Mouse (Mus musculus) MEL (cell line): ENCODE data around the gene T2. TPM values are rescaled to one million over a fixed set of nuclear protein-coding genes. Genes with fewer than 3 reads are reported as not detected.

Experiments
- DNase-seq: peaks from one replicate; pipeline ENCODE4 v3.0.0; 2011; ENCODE audit warnings: low read depth, low spot score
- H3K27ac ChIP-seq: 2 replicates; pipeline ENCODE4 v1.5.1; 2012; ENCODE audit warnings: low read depth, mild to moderate bottlenecking, control low read depth, low read length, moderate library complexity; ENCODE audit not compliant: control insufficient read depth
- H3K27me3 ChIP-seq, 2 experiments: fragments of 150-350 bp in 1 of 2; sonication (generic) in 1 of 2; 2 replicates each; pipeline ENCODE4 v1.6.1; 2012; ENCODE audit warnings: low read length in 2 of 2, mild to moderate bottlenecking in 2 of 2, improper control_type of control experiment in 1 of 2, moderate library complexity in 1 of 2; ENCODE audit not compliant: insufficient read depth in 2 of 2, control insufficient read depth in 1 of 2
- H3K36me3 ChIP-seq, 2 experiments: 2 replicates each; pipeline ENCODE4 v1.6.1; 2012 to 2014; ENCODE audit warnings: low read length in 2 of 2, improper control_type of control experiment in 1 of 2, inconsistent platforms in 1 of 2, mild to moderate bottlenecking in 1 of 2; ENCODE audit not compliant: insufficient read depth in 2 of 2, control insufficient read depth in 1 of 2
- H3K4me1 ChIP-seq, 2 experiments: fragments of 150-350 bp in 1 of 2; sonication (generic) in 1 of 2; 2 replicates each; pipeline ENCODE4 v1.6.1; 2012; ENCODE audit warnings: low read length in 2 of 2, improper control_type of control experiment in 1 of 2, mild to moderate bottlenecking in 1 of 2; ENCODE audit not compliant: insufficient read depth in 2 of 2, control insufficient read depth in 1 of 2
- H3K4me3 ChIP-seq, 2 experiments: fragments of 150-350 bp in 1 of 2; sonication (generic) in 1 of 2; 2 replicates each; pipeline ENCODE4 v1.5.1; 2012; ENCODE audit warnings: low read depth in 2 of 2, low read length in 2 of 2, mild to moderate bottlenecking in 2 of 2, moderate library complexity in 2 of 2, control low read depth in 1 of 2, improper control_type of control experiment in 1 of 2; ENCODE audit not compliant: control insufficient read depth in 1 of 2, insufficient read depth in 1 of 2
- H3K79me2 ChIP-seq: 2 replicates; pipeline ENCODE4 v1.6.1; 2012; ENCODE audit warnings: mild to moderate bottlenecking, low read length, moderate library complexity; ENCODE audit not compliant: control insufficient read depth, poor library complexity, insufficient read depth
- H3K9ac ChIP-seq: 2 replicates; pipeline ENCODE4 v1.6.1; 2012; ENCODE audit warnings: low read depth, mild to moderate bottlenecking, control low read depth, low read length, moderate library complexity; ENCODE audit not compliant: control insufficient read depth, poor library complexity, severe bottlenecking
- H3K9me3 ChIP-seq: fragments of 150-350 bp; sonication (generic); replicated peaks from 2 replicates; pipeline ENCODE4 v1.6.1; 2012; ENCODE audit warnings: mild to moderate bottlenecking, low read length, improper control_type of control experiment, moderate library complexity; ENCODE audit not compliant: insufficient read depth
- BHLHE40 ChIP-seq: IDR thresholded peaks from 2 replicates; pipeline ENCODE4 v1.6.1; 2012; ENCODE audit warnings: low read depth, mild to moderate bottlenecking, inconsistent platforms, low read length, improper control_type of control experiment, borderline replicate concordance
- CHD1 ChIP-seq: IDR thresholded peaks from 2 replicates; pipeline ENCODE4 v1.6.1; 2012; ENCODE audit warnings: low read depth, mild to moderate bottlenecking, inconsistent platforms, low read length, improper control_type of control experiment
- CHD2 ChIP-seq: IDR thresholded peaks from 2 replicates; pipeline ENCODE4 v1.6.1; 2011; ENCODE audit warnings: low read length, improper control_type of control experiment
- E2F4 ChIP-seq: IDR thresholded peaks from 2 replicates; pipeline ENCODE4 v1.6.1; 2011; ENCODE audit warnings: low read depth, low read length, improper control_type of control experiment, borderline replicate concordance
- EP300 ChIP-seq, 2 experiments: IDR thresholded peaks; 2 replicates each; pipeline ENCODE4 v1.6.1; 2011; ENCODE audit warnings: improper control_type of control experiment in 2 of 2, low read length in 2 of 2, low read depth in 1 of 2, mild to moderate bottlenecking in 1 of 2
- KAT2A ChIP-seq: conservative IDR thresholded peaks from 2 replicates; pipeline ENCODE4 v1.6.1; 2012; ENCODE audit warnings: low read depth, low read length, improper control_type of control experiment, inconsistent platforms
- MAX ChIP-seq: IDR thresholded peaks from 2 replicates; pipeline ENCODE4 v1.6.1; 2011; ENCODE audit warnings: low read length, improper control_type of control experiment
- MAZ ChIP-seq: IDR thresholded peaks from 2 replicates; pipeline ENCODE4 v1.6.1; 2012; ENCODE audit warnings: low read depth, mild to moderate bottlenecking, inconsistent platforms, low read length, improper control_type of control experiment
- MXI1 ChIP-seq: IDR thresholded peaks from 2 replicates; pipeline ENCODE4 v1.6.1; 2011; ENCODE audit warnings: mild to moderate bottlenecking, low read depth, low read length, improper control_type of control experiment
- MYB ChIP-seq: IDR thresholded peaks from 2 replicates; pipeline ENCODE4 v1.6.1; 2011; ENCODE audit warnings: mild to moderate bottlenecking, low read depth, low read length, improper control_type of control experiment
- RAD21 ChIP-seq: IDR thresholded peaks from 2 replicates; pipeline ENCODE4 v1.6.1; 2011; ENCODE audit warnings: mild to moderate bottlenecking, low read depth, low read length, improper control_type of control experiment
- SIN3A ChIP-seq: IDR thresholded peaks from 2 replicates; pipeline ENCODE4 v1.6.1; 2012; ENCODE audit warnings: low read length, improper control_type of control experiment, inconsistent platforms
- UBTF ChIP-seq: IDR thresholded peaks from 2 replicates; pipeline ENCODE4 v1.6.1; 2012; ENCODE audit warnings: low read depth, mild to moderate bottlenecking, inconsistent platforms, low read length, improper control_type of control experiment, moderate library complexity, borderline replicate concordance; ENCODE audit not compliant: insufficient read depth
- USF1 ChIP-seq: IDR thresholded peaks from 2 replicates; pipeline ENCODE4 v1.6.1; 2014; ENCODE audit warnings: low read depth, mild to moderate bottlenecking, inconsistent platforms, low read length, improper control_type of control experiment, moderate library complexity
- ZKSCAN1 ChIP-seq: IDR thresholded peaks from 2 replicates; pipeline ENCODE4 v1.6.1; 2012; ENCODE audit warnings: low read depth, mild to moderate bottlenecking, inconsistent platforms, low read length, improper control_type of control experiment, moderate library complexity
- ZMIZ1 ChIP-seq: IDR thresholded peaks from 2 replicates; pipeline ENCODE4 v1.6.1; 2012; ENCODE audit warnings: low read depth, mild to moderate bottlenecking, inconsistent platforms, low read length, improper control_type of control experiment, moderate library complexity
- ZNF384 ChIP-seq: IDR thresholded peaks from 2 replicates; pipeline ENCODE4 v1.6.1; 2012; ENCODE audit warnings: low read depth, mild to moderate bottlenecking, inconsistent platforms, low read length, improper control_type of control experiment
- polyA plus RNA-seq, 2 experiments: library from polyadenylated mRNA; stranded (reverse) in 1 of 2; unstranded in 1 of 2; fragments of >175 nt in 1 of 2; fragments of >200 nt in 1 of 2; gene quantifications; 2 replicates each; pipeline versions ENCODE4 v1.2.1 to v1.2.4; 2012; ENCODE audit warnings: low replicate concordance in 2 of 2, low read depth in 1 of 2; ENCODE audit not compliant: insufficient read length in 2 of 2, insufficient read depth in 1 of 2, missing spikeins in 1 of 2
- total RNA-seq: library from RNA; depleted of rRNA; stranded (reverse); fragments of 300-350 nt; gene quantifications from 2 replicates; pipeline ENCODE4 v1.2.3, GENCODE M21; 2012

T2 gene
- total and polyA plus RNA-seq, 3 experiments = 0.15 TPM; not detected in 2

DNA sequence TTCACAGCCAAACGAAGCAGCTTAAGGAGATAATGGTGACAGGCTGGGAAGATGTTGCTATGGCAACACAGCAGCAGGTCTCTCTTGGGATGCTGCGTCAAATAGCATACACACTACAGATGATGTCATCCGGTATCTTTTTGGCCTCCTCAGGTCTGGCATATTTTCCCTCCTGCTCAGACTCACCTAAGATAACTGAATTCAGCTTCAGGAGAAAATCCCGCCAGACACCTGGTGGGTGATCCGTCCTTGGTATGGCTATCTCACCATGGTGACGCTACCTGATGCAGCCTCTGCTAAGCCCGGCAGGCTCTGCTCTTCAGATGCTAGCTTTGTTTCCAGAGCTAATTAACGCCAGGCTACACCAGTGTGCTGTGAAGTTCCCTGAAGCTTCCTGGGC lies 12.8 kb downstream of the T2 start:
- no peaks in the 10 kb centered on the region for H3K9me3 ChIP-seq
- no peak overlapping the region for H3K27ac ChIP-seq
- TF ChIP-seq SIN3A (no peak), RAD21 (no peak), CHD2 (no peak), MYB (no peak), MXI1 (no peak), MAZ (no peak)
- peaks cover 0 to 3% of the 10 kb centered on the region in 2 experiments; a peak in 1 of 4 replicates for H3K4me1 ChIP-seq
- DNase-seq = no peak
- no peak overlapping the region for H3K4me3 ChIP-seq
- H3K36me3 ChIP-seq = no peaks in the 10 kb centered on the region; a peak in 1 of 4 replicates
- peaks cover 0 to 1% of the 10 kb centered on the region in 2 experiments; a peak in 1 of 4 replicates for H3K27me3 ChIP-seq
- H3K79me2 ChIP-seq = no peaks in the 10 kb centered on the region
- H3K9ac ChIP-seq = no peak overlapping the region

DNA sequence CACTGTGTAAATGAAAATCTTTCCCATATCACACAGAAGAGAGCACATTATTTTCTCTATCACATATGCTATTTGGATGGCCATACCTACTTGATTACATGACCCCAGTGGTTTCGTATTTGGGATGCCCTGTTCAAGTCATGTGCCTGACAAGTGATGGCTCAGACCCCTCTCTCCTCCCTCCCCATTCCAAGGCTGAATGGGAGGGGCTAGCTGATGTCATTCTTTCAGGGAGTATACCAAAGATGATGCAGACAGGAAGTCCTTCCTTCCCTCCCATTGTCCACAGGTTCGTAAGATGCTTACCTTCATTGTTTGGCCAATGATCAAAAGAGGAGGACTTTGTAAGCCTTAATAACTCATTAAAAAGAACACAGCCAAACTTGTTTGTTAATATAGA lies 13.4 kb downstream of the T2 start:
- TF ChIP-seq MAZ = no peak
- no peak for TF ChIP-seq ZMIZ1
- no peak for TF ChIP-seq E2F4
- no peak for TF ChIP-seq KAT2A
- TF ChIP-seq EP300 (IDR thresholded peaks at IDR 0.05; ENCODE audit: low read depth in 1 of 2, low read length in 2 of 2) = no peak
- TF ChIP-seq USF1 = no peak
- no peak for TF ChIP-seq BHLHE40
- no peak for TF ChIP-seq MYB
- no peak for TF ChIP-seq MAX
- TF ChIP-seq, all 39 proteins: peak for 0
- Histone ChIP-seq H3K27ac (no peak overlapping the region), H3K4me1 (peaks cover 0 to 3% of the 10 kb centered on the region in 2 experiments; a peak in 1 of 4 replicates), H3K79me2 (no peaks in the 10 kb centered on the region), H3K27me3 (peaks cover 0 to 1% of the 10 kb centered on the region in 2 experiments; a peak in 1 of 4 replicates), H3K9ac (no peak overlapping the region), H3K9me3 (no peaks in the 10 kb centered on the region), H3K36me3 (no peaks in the 10 kb centered on the region; a peak in 1 of 4 replicates), H3K4me3 (no peak overlapping the region)
- DNase-seq = no peak

DNA sequence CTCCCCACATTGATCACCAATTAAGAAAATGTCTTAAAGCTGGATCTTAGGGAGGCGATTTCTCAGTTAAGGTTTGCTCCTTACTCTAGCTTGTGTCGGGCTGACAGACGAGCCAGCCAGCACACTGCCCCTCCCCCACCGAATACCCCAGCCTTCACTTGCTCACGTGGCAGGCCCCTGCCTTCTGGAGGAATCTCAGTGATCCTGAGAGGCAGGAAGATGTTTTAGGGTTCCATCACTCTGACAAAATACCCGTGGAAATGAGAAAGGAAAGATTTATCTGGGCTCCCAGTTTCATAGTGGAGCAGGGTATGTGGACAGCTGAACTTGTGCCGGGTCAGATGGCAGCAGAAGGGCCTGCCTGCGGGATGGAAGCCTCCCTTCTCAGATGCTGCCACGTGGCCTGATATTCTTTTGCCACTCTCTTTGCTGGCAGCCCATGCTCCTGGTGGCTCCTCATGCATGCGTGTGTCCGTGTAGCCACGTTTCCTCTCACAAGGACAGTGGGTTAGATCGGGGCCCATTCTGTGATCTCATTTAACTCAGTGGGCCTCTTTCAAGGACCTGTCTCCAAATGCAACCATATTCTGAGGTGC lies 14.9 kb downstream of the T2 start:
- Histone ChIP-seq H3K79me2 (no peaks in the 10 kb centered on the region), H3K9ac (no peak overlapping the region), H3K36me3 (no peaks in the 10 kb centered on the region; a peak in 1 of 4 replicates), H3K4me3 (no peak overlapping the region), H3K4me1 (peaks cover 0 to 3% of the 10 kb centered on the region in 2 experiments; a peak in 1 of 4 replicates), H3K9me3 (no peaks in the 10 kb centered on the region), H3K27ac (no peak overlapping the region), H3K27me3 (peaks cover 0 to under 1% of the 10 kb centered on the region in 2 experiments; a peak in 1 of 4 replicates)
- no peak for TF ChIP-seq UBTF
- TF ChIP-seq ZNF384 = no peak
- no peak for TF ChIP-seq ZMIZ1
- no peak for TF ChIP-seq MYB
- no peak for TF ChIP-seq MAZ
- no peak for TF ChIP-seq ZKSCAN1
- no peak for TF ChIP-seq CHD1
- no peak for DNase-seq
